14 mouse cellular contexts compared by ENCODE assay signal in genomic region chr6:88886417-88886967, GRCm38 (mm10). TPM values are rescaled to one million over a fixed set of nuclear protein-coding genes. Genes with fewer than 3 reads are reported as not detected.
DNase-seq lines count a peak whose midpoint lies in the region; ATAC-seq and TF ChIP-seq lines count a peak whose summit lies in the region.
"Had no signal": no experiment of that assay in that cellular context is flagged by ENCODE, and none has a peak within 500 bp of the region (broad histone marks: within the 10 kb centered on the region; RNA-seq: fewer than 3 reads in every experiment).

No protein-coding gene starts in this region.

- DNase-seq in midbrain, embryonic 10.5 days (ENCODE audit: low spot score): no peak
- DNase-seq in midbrain, postnatal 0 days (ENCODE audit: low spot score): peak; percentile 21
- DNase-seq in thymus, postnatal 36 days: peak; percentile 76 to 90
- no peak for DNase-seq in heart, postnatal 14 days
- no peak for DNase-seq in embryo, embryonic 10.5 days (ENCODE audit: low spot score)
- DNase-seq: adrenal gland, adult 8-10 months; heart, adult 2 months; kidney, postnatal 10 days; right cerebral cortex, adult 18-20 months had no signal

- 81% methylated on average over 2 of the region's 2 CpGs for WGBS in midbrain, embryonic 10.5 days
- 29% methylated on average over 2 of the region's 2 CpGs for WGBS in midbrain, embryonic 16.5 days
- WGBS in hindbrain, embryonic 12.5 days: 63% methylated on average over 2 of the region's 2 CpGs
- 43% methylated on average over 2 of the region's 2 CpGs for WGBS in midbrain, postnatal 0 days

- no peak for ATAC-seq in midbrain, embryonic 16.5 days
- ATAC-seq in hindbrain, embryonic 12.5 days (ENCODE audit: low FRiP score): peak; percentile 75
- ATAC-seq in midbrain, postnatal 0 days (ENCODE audit: low FRiP score): peak; percentile 45; the same call in 1 of the 2 replicates
- no peak for ATAC-seq in erythroblast, adult 5-6 weeks (replicated peaks; ENCODE audit: low FRiP score, poor library complexity, severe bottlenecking)

- intact Hi-C loops in heart, postnatal 14 days (cut with DNase I): no loop called here

- H3K9ac ChIP-seq in midbrain, embryonic 16.5 days (ENCODE audit: low read depth, low read length): no peak overlapping the region
- no peak overlapping the region for H3K9ac ChIP-seq in hindbrain, embryonic 12.5 days
- no peak overlapping the region for H3K9ac ChIP-seq in midbrain, postnatal 0 days (replicated peaks; ENCODE audit: low read length, poor library complexity, severe bottlenecking)
- H3K9ac ChIP-seq: limb, embryonic 15.5 days; lung, embryonic 15.5 days had no signal

- 0 out of 2 replicates have a peak overlapping the region, but pooled peaks have one; percentile 52 for H3K27ac ChIP-seq in midbrain, embryonic 10.5 days (replicated peaks)
- no peak overlapping the region for H3K27ac ChIP-seq in midbrain, embryonic 16.5 days (ENCODE audit: low read length)
- H3K27ac ChIP-seq in hindbrain, embryonic 12.5 days: peak overlapping the region; percentile 30; the same call in 1 of the 2 replicates
- H3K27ac ChIP-seq in midbrain, postnatal 0 days (ENCODE audit: low read depth, low read length): no peak overlapping the region
- H3K27ac ChIP-seq: heart, adult 2 months; limb, embryonic 15.5 days; lung, embryonic 15.5 days had no signal

- no peak overlapping the region for H3K4me2 ChIP-seq in midbrain, embryonic 16.5 days (ENCODE audit: low read length)
- no peak overlapping the region for H3K4me2 ChIP-seq in hindbrain, embryonic 12.5 days (replicated peaks)
- no peak overlapping the region for H3K4me2 ChIP-seq in midbrain, postnatal 0 days (ENCODE audit: low read depth, low read length, poor library complexity, severe bottlenecking)
- H3K4me2 ChIP-seq: limb, embryonic 15.5 days; lung, embryonic 15.5 days had no signal

- TF ChIP-seq CTCF in midbrain, postnatal 0 days (IDR thresholded peaks at IDR 0.05): no peak

- H3K9me3 ChIP-seq in midbrain, embryonic 10.5 days (replicated peaks): no peaks in the 10 kb centered on the region
- H3K9me3 ChIP-seq in midbrain, embryonic 16.5 days (replicated peaks; ENCODE audit: control insufficient read depth, low read length, poor library complexity, severe bottlenecking): no peaks in the 10 kb centered on the region
- no peaks in the 10 kb centered on the region for H3K9me3 ChIP-seq in hindbrain, embryonic 12.5 days (replicated peaks)
- H3K9me3 ChIP-seq in midbrain, postnatal 0 days (ENCODE audit: low read length): no peaks in the 10 kb centered on the region
- H3K9me3 ChIP-seq: limb, embryonic 15.5 days; lung, embryonic 15.5 days had no signal

- no peak overlapping the region for H3K4me3 ChIP-seq in midbrain, embryonic 10.5 days
- H3K4me3 ChIP-seq in midbrain, embryonic 16.5 days (ENCODE audit: low read depth, low read length): no peak overlapping the region
- H3K4me3 ChIP-seq in hindbrain, embryonic 12.5 days: no peak overlapping the region
- no peak overlapping the region for H3K4me3 ChIP-seq in midbrain, postnatal 0 days (ENCODE audit: low read depth, low read length)
- H3K4me3 ChIP-seq: heart, adult 2 months; limb, embryonic 15.5 days; lung, embryonic 15.5 days had no signal

- peaks cover 100% of the 10 kb centered on the region for H3K36me3 ChIP-seq in midbrain, embryonic 10.5 days
- peaks cover 14% of the 10 kb centered on the region for H3K36me3 ChIP-seq in midbrain, embryonic 16.5 days (ENCODE audit: control insufficient read depth, insufficient read depth, low read length)
- H3K36me3 ChIP-seq in hindbrain, embryonic 12.5 days: peaks cover 91% of the 10 kb centered on the region
- H3K36me3 ChIP-seq in midbrain, postnatal 0 days (ENCODE audit: insufficient read depth, low read length): peaks cover 16% of the 10 kb centered on the region; the same call in 1 of the 2 replicates

- H3K27me3 ChIP-seq in midbrain, embryonic 10.5 days (ENCODE audit: low read depth, poor library complexity, severe bottlenecking): no peaks in the 10 kb centered on the region
- H3K27me3 ChIP-seq in midbrain, embryonic 16.5 days (ENCODE audit: control insufficient read depth, insufficient read depth, low read depth, low read length): no peaks in the 10 kb centered on the region
- no peaks in the 10 kb centered on the region for H3K27me3 ChIP-seq in hindbrain, embryonic 12.5 days
- no peaks in the 10 kb centered on the region for H3K27me3 ChIP-seq in midbrain, postnatal 0 days (ENCODE audit: insufficient read depth, low read length)
- H3K27me3 ChIP-seq: limb, embryonic 15.5 days; lung, embryonic 15.5 days had no signal

- H3K4me1 ChIP-seq in midbrain, embryonic 10.5 days: peaks cover 13% of the 10 kb centered on the region
- no peaks in the 10 kb centered on the region for H3K4me1 ChIP-seq in midbrain, embryonic 16.5 days (ENCODE audit: control insufficient read depth, insufficient read depth, low read length)
- 0 out of 2 replicates have a peak, but pooled peaks cover 8% of the 10 kb centered on the region for H3K4me1 ChIP-seq in hindbrain, embryonic 12.5 days
- H3K4me1 ChIP-seq in midbrain, postnatal 0 days (ENCODE audit: insufficient read depth, low read length): no peaks in the 10 kb centered on the region
- H3K4me1 ChIP-seq: limb, embryonic 15.5 days; lung, embryonic 15.5 days had no signal

RNA-seq across cellular contexts. Expression of gene Podxl2, which starts 11.6 kb away (rescaled TPM):
- 69.4 and 117 TPM in 2 replicates for polyA plus RNA-seq in midbrain, embryonic 10.5 days (2016; fragmentation: Nextera tagmentation; extraction: Ambion mirVana)
- 662 and 671 TPM in 2 replicates for polyA plus RNA-seq in midbrain, embryonic 16.5 days (2015; fragmentation: Nextera tagmentation; extraction: Ambion mirVana)
- polyA plus RNA-seq in hindbrain, embryonic 12.5 days (2016; fragmentation: Nextera tagmentation; extraction: Ambion mirVana): 386 and 391 TPM in 2 replicates
- 883 and 1,011 TPM in 2 replicates for total RNA-seq in midbrain, postnatal 0 days (2014; rRNA removed)
- polyA plus RNA-seq in midbrain, postnatal 0 days (2015; fragmentation: Nextera tagmentation; extraction: Ambion mirVana): 727 and 776 TPM in 2 replicates
- 10 to 100 TPM; 26.7 to 27.4 TPM for total RNA-seq in heart, postnatal 14 days (2021)
- not detected in 2 replicates for total RNA-seq in erythroblast, adult 5-6 weeks (2015; ENCODE audit: low replicate concordance)
- not detected in 2 replicates for total RNA-seq in erythroblast, adult 5-6 weeks (2017; ENCODE audit: low replicate concordance)

RNA-seq across cellular contexts. Expression of gene Mcm2, which starts 12.1 kb away (rescaled TPM):
- 290 and 301 TPM in 2 replicates for polyA plus RNA-seq in midbrain, embryonic 10.5 days (2016; fragmentation: Nextera tagmentation; extraction: Ambion mirVana)
- polyA plus RNA-seq in midbrain, embryonic 16.5 days (2015; fragmentation: Nextera tagmentation; extraction: Ambion mirVana): 16.2 and 20.7 TPM in 2 replicates
- polyA plus RNA-seq in hindbrain, embryonic 12.5 days (2016; fragmentation: Nextera tagmentation; extraction: Ambion mirVana): 119 and 130 TPM in 2 replicates
- total RNA-seq in midbrain, postnatal 0 days (2014; rRNA removed): 11.4 and 16.2 TPM in 2 replicates
- polyA plus RNA-seq in midbrain, postnatal 0 days (2015; fragmentation: Nextera tagmentation; extraction: Ambion mirVana): 7.6 and 7.7 TPM in 2 replicates
- total RNA-seq in heart, postnatal 14 days (2021): 10 to 100 TPM; 11.0 to 15.4 TPM
- 30.6 and 34.7 TPM in 2 replicates for total RNA-seq in erythroblast, adult 5-6 weeks (2015; ENCODE audit: low replicate concordance)
- total RNA-seq in erythroblast, adult 5-6 weeks (2017; ENCODE audit: low replicate concordance): 78.5 and 87.8 TPM in 2 replicates

RNA-seq across cellular contexts. Expression of gene Tpra1, which starts 15.6 kb away (rescaled TPM):
- 56.0 and 57.6 TPM in 2 replicates for polyA plus RNA-seq in midbrain, embryonic 10.5 days (2016; fragmentation: Nextera tagmentation; extraction: Ambion mirVana)
- 88.4 and 99.6 TPM in 2 replicates for polyA plus RNA-seq in midbrain, embryonic 16.5 days (2015; fragmentation: Nextera tagmentation; extraction: Ambion mirVana)
- 67.3 and 76.0 TPM in 2 replicates for polyA plus RNA-seq in hindbrain, embryonic 12.5 days (2016; fragmentation: Nextera tagmentation; extraction: Ambion mirVana)
- 65.7 and 69.7 TPM in 2 replicates for total RNA-seq in midbrain, postnatal 0 days (2014; rRNA removed)
- polyA plus RNA-seq in midbrain, postnatal 0 days (2015; fragmentation: Nextera tagmentation; extraction: Ambion mirVana): 52.7 and 67.5 TPM in 2 replicates
- total RNA-seq in heart, postnatal 14 days (2021): 10 to 100 TPM; 34.7 to 38.9 TPM
- 112 and 136 TPM in 2 replicates for total RNA-seq in erythroblast, adult 5-6 weeks (2015; ENCODE audit: low replicate concordance)
- total RNA-seq in erythroblast, adult 5-6 weeks (2017; ENCODE audit: low replicate concordance): 210 and 272 TPM in 2 replicates

RNA-seq across cellular contexts. Expression of gene Abtb1, which starts 44.7 kb away (rescaled TPM):
- 22.5 and 26.3 TPM in 2 replicates for polyA plus RNA-seq in midbrain, embryonic 10.5 days (2016; fragmentation: Nextera tagmentation; extraction: Ambion mirVana)
- polyA plus RNA-seq in midbrain, embryonic 16.5 days (2015; fragmentation: Nextera tagmentation; extraction: Ambion mirVana): 37.3 and 40.7 TPM in 2 replicates
- polyA plus RNA-seq in hindbrain, embryonic 12.5 days (2016; fragmentation: Nextera tagmentation; extraction: Ambion mirVana): 32.1 and 36.1 TPM in 2 replicates
- 60.2 and 65.7 TPM in 2 replicates for total RNA-seq in midbrain, postnatal 0 days (2014; rRNA removed)
- polyA plus RNA-seq in midbrain, postnatal 0 days (2015; fragmentation: Nextera tagmentation; extraction: Ambion mirVana): 29.2 and 34.9 TPM in 2 replicates
- total RNA-seq in heart, postnatal 14 days (2021): 10 to 100 TPM; 23.4 to 24.3 TPM
- total RNA-seq in erythroblast, adult 5-6 weeks (2015; ENCODE audit: low replicate concordance): 78.6 and 90.1 TPM in 2 replicates
- total RNA-seq in erythroblast, adult 5-6 weeks (2017; ENCODE audit: low replicate concordance): 218 and 344 TPM in 2 replicates

Comparison
In these comparisons a context has a peak if more than half of its experiments do, and no peak if none do; other contexts are left out.
1. DNase-seq: peak in midbrain, postnatal 0 days (single experiment) and thymus, postnatal 36 days (2 of 2); none in midbrain, embryonic 10.5 days (single experiment), heart, postnatal 14 days (0 of 2) and embryo, embryonic 10.5 days (single experiment).
2. H3K27ac ChIP-seq: peak in midbrain, embryonic 10.5 days (single experiment) and hindbrain, embryonic 12.5 days (single experiment); none in midbrain, embryonic 16.5 days (single experiment) and midbrain, postnatal 0 days (single experiment).
3. ATAC-seq: peak in hindbrain, embryonic 12.5 days (single experiment) and midbrain, postnatal 0 days (single experiment); none in midbrain, embryonic 16.5 days (single experiment) and erythroblast, adult 5-6 weeks (single experiment).